Mouse (Mus musculus) erythroblast, embryonic 14.5 days (primary cell): Measurements from ENCODE around the gene N4bp2l2.
"Not testable (repeated sequence)": the region's sequence is repeated elsewhere in the genome, so short reads cannot be mapped to it uniquely, and the experiment has no call there.

Experiments
- GATA1 ChIP-seq: IDR thresholded peaks from 2 replicates; pipeline ENCODE4 v1.6.1; 2012; ENCODE audit warnings: low read length, inconsistent platforms, mixed read lengths
- TAL1 ChIP-seq: IDR thresholded peaks from 3 replicates; pipeline ENCODE4 v1.6.1; 2012; ENCODE audit warnings: low read length, inconsistent platforms, mixed read lengths

- not testable (repeated sequence) for TF ChIP-seq GATA1, TAL1
Measured at GRCm38 (mm10) chr5:150666133-150666739, at the start of gene N4bp2l2.
